Comparison of ENCODE assay signal across 14 mouse cellular contexts in genomic region chr10:128185277-128185940, GRCm38 (mm10). TPM values are rescaled to one million over a fixed set of nuclear protein-coding genes. Genes with fewer than 3 reads are reported as not detected.
A peak's percentile ranks its signal among the peaks of the same experiment; 100 is the strongest.
DNase-seq lines count a peak whose midpoint lies in the region; ATAC-seq and TF ChIP-seq lines count a peak whose summit lies in the region.
"Had no signal": no experiment of that assay in that cellular context is flagged by ENCODE, and none has a peak within 500 bp of the region (broad histone marks: within the 10 kb centered on the region; RNA-seq: fewer than 3 reads in every experiment).

No protein-coding gene starts in this region.

- no peaks in the 10 kb centered on the region for H3K9me3 ChIP-seq in forebrain, embryonic 11.5 days (ENCODE audit: control insufficient read depth, low read length)
- no peaks in the 10 kb centered on the region for H3K9me3 ChIP-seq in forebrain, postnatal 0 days (ENCODE audit: low read length)
- no peaks in the 10 kb centered on the region for H3K9me3 ChIP-seq in lung, embryonic 14.5 days (ENCODE audit: low read depth, low read length)
- H3K9me3 ChIP-seq: liver, embryonic 15.5 days had no signal

- no peak overlapping the region for H3K4me3 ChIP-seq in forebrain, embryonic 11.5 days (ENCODE audit: low read depth, low read length)
- no peak overlapping the region for H3K4me3 ChIP-seq in forebrain, postnatal 0 days (ENCODE audit: low read depth, low read length)
- no peak overlapping the region for H3K4me3 ChIP-seq in lung, embryonic 14.5 days (ENCODE audit: low read depth, low read length)
- no peak overlapping the region for H3K4me3 ChIP-seq in embryonic fibroblast, embryonic 13.5 days (ENCODE audit: insufficient read depth, low read length)
- H3K4me3 ChIP-seq: liver, embryonic 15.5 days had no signal

- no peak for TF ChIP-seq CTCF in forebrain, postnatal 0 days (IDR thresholded peaks at IDR 0.05; ENCODE audit: low read depth)
- TF ChIP-seq CTCF in lung, embryonic 14.5 days (IDR thresholded peaks at IDR 0.05; ENCODE audit: low read depth), result no peak
- TF ChIP-seq CTCF in embryonic fibroblast, embryonic 13.5 days (IDR thresholded peaks at IDR 0.05; ENCODE audit: borderline replicate concordance, insufficient read depth, low read length), result no peak

- no peak overlapping the region for H3K4me2 ChIP-seq in forebrain, embryonic 11.5 days (ENCODE audit: low read depth, low read length, severe bottlenecking)
- H3K4me2 ChIP-seq in forebrain, postnatal 0 days (ENCODE audit: low read depth), result no peak overlapping the region
- H3K4me2 ChIP-seq in lung, embryonic 14.5 days, result no peak overlapping the region
- H3K4me2 ChIP-seq: liver, embryonic 15.5 days had no signal

- no peaks in the 10 kb centered on the region for H3K27me3 ChIP-seq in forebrain, embryonic 11.5 days (ENCODE audit: control insufficient read depth, insufficient read depth, low read length)
- no peaks in the 10 kb centered on the region for H3K27me3 ChIP-seq in forebrain, postnatal 0 days (ENCODE audit: insufficient read depth, low read length)
- no peaks in the 10 kb centered on the region for H3K27me3 ChIP-seq in lung, embryonic 14.5 days (ENCODE audit: insufficient read depth, low read length)
- H3K27me3 ChIP-seq: liver, embryonic 15.5 days had no signal

- no peak overlapping the region for H3K27ac ChIP-seq in forebrain, embryonic 11.5 days (ENCODE audit: low read depth, low read length)
- H3K27ac ChIP-seq in forebrain, postnatal 0 days (ENCODE audit: low read depth, low read length), result no peak overlapping the region
- H3K27ac ChIP-seq in lung, embryonic 14.5 days (ENCODE audit: low read depth), result no peak overlapping the region
- H3K27ac ChIP-seq in embryonic fibroblast, embryonic 13.5 days (ENCODE audit: insufficient read depth, low read length), result peak overlapping the region; percentile 21
- H3K27ac ChIP-seq: liver, embryonic 15.5 days had no signal

- no peaks in the 10 kb centered on the region for H3K36me3 ChIP-seq in forebrain, embryonic 11.5 days (ENCODE audit: control insufficient read depth, insufficient read depth, low read length)
- no peaks in the 10 kb centered on the region for H3K36me3 ChIP-seq in forebrain, postnatal 0 days (ENCODE audit: insufficient read depth)
- H3K36me3 ChIP-seq in lung, embryonic 14.5 days (ENCODE audit: insufficient read depth), result no peaks in the 10 kb centered on the region
- H3K36me3 ChIP-seq: liver, embryonic 15.5 days had no signal

- 0 out of 2 replicates have a peak, but pooled peaks have one; percentile 15 for ATAC-seq in forebrain, embryonic 11.5 days (replicated peaks; ENCODE audit: low FRiP score)
- ATAC-seq in forebrain, postnatal 0 days, result no peak
- ATAC-seq in lung, embryonic 14.5 days (ENCODE audit: insufficient read depth), result peak; percentile 31; the same call in 1 of the 2 replicates

- 84% methylated on average over 6 of the region's 6 CpGs for WGBS in forebrain, embryonic 11.5 days
- WGBS in forebrain, postnatal 0 days, result 83% methylated on average over 6 of the region's 6 CpGs
- 52% methylated on average over 6 of the region's 6 CpGs for WGBS in lung, embryonic 14.5 days

- no peak for DNase-seq in forebrain, embryonic 11.5 days (ENCODE audit: low spot score)
- DNase-seq in forebrain, postnatal 0 days, result no peak
- no peak for DNase-seq in lung, embryonic 14.5 days
- no peak for DNase-seq in lung, postnatal 10 days
- peak; percentile 22 for DNase-seq in naive thymus-derived CD4-positive, alpha-beta T cell, adult 2 months (ENCODE audit: low read depth)
- DNase-seq in left cerebral cortex, adult 9 months (ENCODE audit: low spot score in 2 of 2), result no peak
- no peak for DNase-seq in thymus, postnatal 25 days

- TF ChIP-seq POLR2A in embryonic fibroblast, embryonic 13.5 days (IDR thresholded peaks at IDR 0.05; ENCODE audit: low read depth, low read length), result no peak

- H3K4me1 ChIP-seq in forebrain, embryonic 11.5 days (replicated peaks; ENCODE audit: control insufficient read depth, insufficient read depth, low read length), result no peaks in the 10 kb centered on the region
- no peaks in the 10 kb centered on the region for H3K4me1 ChIP-seq in forebrain, postnatal 0 days (ENCODE audit: insufficient read depth)
- H3K4me1 ChIP-seq in lung, embryonic 14.5 days (ENCODE audit: insufficient read depth), result no peaks in the 10 kb centered on the region
- peaks cover 4% of the 10 kb centered on the region; the same call in 1 of the 2 replicates for H3K4me1 ChIP-seq in embryonic fibroblast, embryonic 13.5 days (ENCODE audit: control insufficient read depth, insufficient read depth, low read length)

- H3K9ac ChIP-seq in forebrain, embryonic 11.5 days (ENCODE audit: low read length), result no peak overlapping the region
- no peak overlapping the region for H3K9ac ChIP-seq in forebrain, postnatal 0 days
- H3K9ac ChIP-seq in lung, embryonic 14.5 days, result no peak overlapping the region
- H3K9ac ChIP-seq: liver, embryonic 15.5 days had no signal

RNA-seq across cellular contexts. Expression of gene Rbms2, which starts 5.3 kb away (rescaled TPM):
- polyA plus RNA-seq in forebrain, embryonic 11.5 days (2014; fragmentation: Nextera tagmentation; extraction: Ambion mirVana), result 21.7 and 22.3 TPM in 2 replicates
- total RNA-seq in forebrain, postnatal 0 days (2014; rRNA removed), result 6.3 and 9.9 TPM in 2 replicates
- 4.7 and 5.6 TPM in 2 replicates for polyA plus RNA-seq in forebrain, postnatal 0 days (2015; fragmentation: Nextera tagmentation; extraction: Ambion mirVana)
- 26.5 and 27.6 TPM in 2 replicates for polyA plus RNA-seq in lung, embryonic 14.5 days (2014; fragmentation: Nextera tagmentation; extraction: Ambion mirVana)
- polyA plus RNA-seq in embryonic fibroblast, embryonic 13.5 days (2011; ENCODE audit: insufficient read length, low read depth, missing spikeins), result 167 and 198 TPM in 2 replicates

RNA-seq across cellular contexts. Expression of gene Gls2, which starts 8.8 kb away (rescaled TPM):
- 1.3 and 1.7 TPM in 2 replicates for polyA plus RNA-seq in forebrain, embryonic 11.5 days (2014; fragmentation: Nextera tagmentation; extraction: Ambion mirVana)
- 1.00 and 2.1 TPM in 2 replicates for total RNA-seq in forebrain, postnatal 0 days (2014; rRNA removed)
- polyA plus RNA-seq in forebrain, postnatal 0 days (2015; fragmentation: Nextera tagmentation; extraction: Ambion mirVana), result 1.1 and 1.2 TPM in 2 replicates
- 1.8 and 2.3 TPM in 2 replicates for polyA plus RNA-seq in lung, embryonic 14.5 days (2014; fragmentation: Nextera tagmentation; extraction: Ambion mirVana)
- polyA plus RNA-seq in embryonic fibroblast, embryonic 13.5 days (2011; ENCODE audit: insufficient read length, low read depth, missing spikeins), result 1.1 and 1.2 TPM in 2 replicates

RNA-seq across cellular contexts. Expression of gene Spryd4, which starts 26.2 kb away (rescaled TPM):
- polyA plus RNA-seq in forebrain, embryonic 11.5 days (2014; fragmentation: Nextera tagmentation; extraction: Ambion mirVana), result 23.1 and 26.7 TPM in 2 replicates
- 20.7 and 20.8 TPM in 2 replicates for total RNA-seq in forebrain, postnatal 0 days (2014; rRNA removed)
- 19.6 and 22.7 TPM in 2 replicates for polyA plus RNA-seq in forebrain, postnatal 0 days (2015; fragmentation: Nextera tagmentation; extraction: Ambion mirVana)
- polyA plus RNA-seq in lung, embryonic 14.5 days (2014; fragmentation: Nextera tagmentation; extraction: Ambion mirVana), result 27.3 and 29.9 TPM in 2 replicates
- polyA plus RNA-seq in embryonic fibroblast, embryonic 13.5 days (2011; ENCODE audit: insufficient read length, low read depth, missing spikeins), result 14.5 and 17.6 TPM in 2 replicates

RNA-seq across cellular contexts. Expression of gene Mip, which starts 40.2 kb away (rescaled TPM):
- polyA plus RNA-seq in forebrain, embryonic 11.5 days (2014; fragmentation: Nextera tagmentation; extraction: Ambion mirVana), result 0.28 and 0.55 TPM in 2 replicates
- total RNA-seq in forebrain, postnatal 0 days (2014; rRNA removed), result 0.05 TPM in 1 of 2 replicates, not detected in the other
- polyA plus RNA-seq in forebrain, postnatal 0 days (2015; fragmentation: Nextera tagmentation; extraction: Ambion mirVana), result not detected in 2 replicates
- polyA plus RNA-seq in lung, embryonic 14.5 days (2014; fragmentation: Nextera tagmentation; extraction: Ambion mirVana), result not detected in 2 replicates
- polyA plus RNA-seq in embryonic fibroblast, embryonic 13.5 days (2011; ENCODE audit: insufficient read length, low read depth, missing spikeins), result not detected in 2 replicates
- total RNA-seq: layer of hippocampus, postnatal 25 days had no signal
- polyA plus RNA-seq: heart, embryonic 14.5 days; inflammation-experienced regulatory T-cells, adult 6 months; liver, embryonic 15.5 days; neural tube, embryonic 14.5 days; testis, adult 2 months had no signal

RNA-seq across cellular contexts. Expression of gene Timeless, which starts 46.5 kb away (rescaled TPM):
- 81.7 and 89.7 TPM in 2 replicates for polyA plus RNA-seq in forebrain, embryonic 11.5 days (2014; fragmentation: Nextera tagmentation; extraction: Ambion mirVana)
- 9.3 and 11.7 TPM in 2 replicates for total RNA-seq in forebrain, postnatal 0 days (2014; rRNA removed)
- polyA plus RNA-seq in forebrain, postnatal 0 days (2015; fragmentation: Nextera tagmentation; extraction: Ambion mirVana), result 7.7 and 9.9 TPM in 2 replicates
- 70.2 and 71.5 TPM in 2 replicates for polyA plus RNA-seq in lung, embryonic 14.5 days (2014; fragmentation: Nextera tagmentation; extraction: Ambion mirVana)
- polyA plus RNA-seq in embryonic fibroblast, embryonic 13.5 days (2011; ENCODE audit: insufficient read length, low read depth, missing spikeins), result 9.7 and 18.9 TPM in 2 replicates
